Mouse (Mus musculus) limb, embryonic 13.5 days (tissue): ENCODE measurements around the gene Rpl36al. TPM values are rescaled to one million over a fixed set of nuclear protein-coding genes. Genes with fewer than 3 reads are reported as not detected.

Experiments
- ATAC-seq: fragments of 200-750 bp; cut with Nextera tagmentation; 2 replicates; pipeline ENCODE4 v1.8.0; 2017; ENCODE audit warnings: low read depth, moderate number of reproducible peaks, moderate TSS enrichment; ENCODE audit not compliant: low FRiP score
- H3K27ac ChIP-seq: fragments of 300-500 bp; sonication (generic); 2 replicates; pipeline ENCODE4 v1.5.1; 2015; ENCODE audit warnings: inconsistent platforms, mild to moderate bottlenecking, moderate library complexity
- H3K27me3 ChIP-seq: fragments of 300-500 bp; sonication (generic); 2 replicates; pipeline ENCODE4 v1.6.1; 2015; ENCODE audit warnings: mild to moderate bottlenecking, inconsistent platforms
- H3K36me3 ChIP-seq: fragments of 300-500 bp; sonication (generic); 2 replicates; pipeline ENCODE4 v1.6.1; 2015; ENCODE audit warnings: inconsistent platforms, mild to moderate bottlenecking, moderate library complexity
- H3K4me1 ChIP-seq: fragments of 300-500 bp; sonication (generic); 2 replicates; pipeline ENCODE4 v1.6.1; 2015; ENCODE audit warnings: inconsistent platforms
- H3K4me2 ChIP-seq: fragments of 300-500 bp; sonication (generic); replicated peaks from 2 replicates; pipeline ENCODE4 v1.6.1; 2015; ENCODE audit warnings: inconsistent platforms, mild to moderate bottlenecking, moderate library complexity
- H3K4me3 ChIP-seq: fragments of 300-500 bp; sonication (generic); 2 replicates; pipeline ENCODE4 v1.5.1; 2015; ENCODE audit warnings: moderate library complexity, mild to moderate bottlenecking, inconsistent platforms
- H3K9ac ChIP-seq: fragments of 300-500 bp; sonication (generic); 2 replicates; pipeline ENCODE4 v1.6.1; 2015; ENCODE audit warnings: mild to moderate bottlenecking, inconsistent platforms
- H3K9me3 ChIP-seq: fragments of 300-500 bp; sonication (generic); 2 replicates; pipeline ENCODE4 v1.6.1; 2016; ENCODE audit warnings: inconsistent platforms
- WGBS: fragments of 180-500 bp; shearing (Covaris S2); methylation state at CpG from one replicate; pipeline ENCODE4 v1.1.7; 2015; 5-methylcytosine and 5-hydroxymethylcytosine counted together
- polyA plus RNA-seq: library from polyadenylated mRNA; unstranded; fragments of >200 nt; fragmentation: Nextera tagmentation; extraction: Ambion mirVana; gene quantifications from 2 replicates; pipeline ENCODE4 v1.2.1, GENCODE M21; 2015

Gene Rpl36al
- polyA plus RNA-seq, 1 experiment from 2014 or later: 515 TPM

DNA sequence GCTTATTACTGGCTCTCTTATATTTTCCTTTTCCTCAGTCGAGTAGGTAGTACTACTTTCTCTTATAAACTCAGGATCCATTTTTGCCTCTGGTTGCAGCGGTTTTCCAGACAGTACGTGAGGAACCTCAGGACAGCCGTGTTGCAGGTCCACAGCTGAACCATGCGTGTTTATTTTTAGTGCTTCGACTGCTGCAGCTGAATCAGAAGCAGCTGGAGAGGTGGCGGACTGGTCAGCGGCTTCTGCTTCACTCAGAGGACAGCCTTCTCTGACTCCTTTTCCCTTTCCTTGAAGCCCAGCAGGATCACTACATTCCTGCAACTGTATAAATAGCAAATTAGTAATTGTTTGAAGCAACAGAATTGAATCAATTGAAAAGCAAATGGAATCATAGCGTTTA is 6.2 kb upstream of the Rpl36al start:
- H3K36me3 ChIP-seq: peaks cover 48% of the 10 kb centered on the region
- WGBS: 89% methylated on average over 9 of the region's 9 CpGs
- H3K9ac ChIP-seq: no peak overlapping the region

DNA sequence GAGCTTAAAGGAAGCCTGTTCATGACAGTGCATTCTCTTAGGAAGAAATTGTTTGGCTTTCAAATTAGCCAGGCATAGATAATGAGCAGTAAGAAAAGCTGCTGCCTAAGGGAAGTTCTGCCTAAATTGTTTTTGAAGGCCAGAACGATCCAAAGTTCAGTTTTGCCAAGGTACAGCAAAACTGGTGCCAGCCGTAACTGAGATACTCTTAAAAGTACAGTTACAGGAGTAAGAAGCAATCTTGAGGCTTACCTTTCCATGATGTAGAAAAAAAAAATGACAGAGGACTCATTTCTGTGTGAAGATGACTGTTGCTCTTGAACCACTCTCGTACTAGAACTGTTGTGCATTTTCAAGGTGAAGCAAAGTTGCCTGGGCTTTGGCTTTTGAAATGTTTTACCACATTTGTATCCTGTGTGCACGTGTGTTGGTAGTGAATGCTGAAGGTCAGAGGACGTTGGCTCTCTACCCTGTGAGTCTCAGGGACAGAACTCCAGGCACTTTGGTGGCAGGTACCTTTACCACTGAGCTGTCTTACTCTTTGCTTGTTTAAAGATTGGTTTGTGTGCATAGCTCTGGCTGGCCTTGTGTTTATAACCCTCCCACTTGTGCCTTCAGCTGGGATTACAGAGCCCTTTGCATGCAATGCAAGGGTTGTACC is 3.1 kb upstream of the Rpl36al start:
- Histone ChIP-seq H3K27ac (no peak overlapping the region), H3K9ac (no peak overlapping the region), H3K36me3 (peaks cover 50% of the 10 kb centered on the region), H3K4me1 (peaks cover 19% of the 10 kb centered on the region), H3K4me3 (no peak overlapping the region), H3K9me3 (no peaks in the 10 kb centered on the region), H3K4me2 (no peak overlapping the region; the same call in 1 of the 2 replicates), H3K27me3 (no peaks in the 10 kb centered on the region)
- no peak for ATAC-seq
- 68% methylated on average over 5 of the region's 5 CpGs for WGBS

More for the DNA sequence above, 6.2 kb upstream of the Rpl36al start:
- H3K4me3 ChIP-seq: no peak overlapping the region
- H3K4me2 ChIP-seq: no peak overlapping the region
- ATAC-seq: no peak
- H3K9me3 ChIP-seq: no peaks in the 10 kb centered on the region
- peaks cover 16% of the 10 kb centered on the region for H3K4me1 ChIP-seq
- no peaks in the 10 kb centered on the region for H3K27me3 ChIP-seq
- H3K27ac ChIP-seq: no peak overlapping the region

DNA sequence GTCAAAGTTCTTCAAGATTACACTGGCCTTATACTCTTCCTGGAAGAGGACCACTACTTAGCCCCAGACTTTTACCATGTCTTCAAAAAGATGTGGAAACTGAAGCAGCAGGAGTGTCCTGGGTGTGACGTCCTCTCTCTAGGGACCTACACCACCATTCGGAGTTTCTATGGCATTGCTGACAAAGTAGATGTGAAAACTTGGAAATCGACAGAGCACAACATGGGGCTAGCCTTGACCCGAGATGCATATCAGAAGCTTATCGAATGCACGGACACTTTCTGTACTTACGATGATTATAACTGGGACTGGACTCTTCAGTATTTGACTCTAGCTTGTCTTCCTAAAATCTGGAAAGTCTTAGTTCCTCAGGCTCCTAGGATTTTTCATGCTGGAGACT is 1.5 kb upstream of the Rpl36al start:
- ATAC-seq: no peak
- H3K4me2 ChIP-seq: peak overlapping the region; percentile 95
- H3K4me3 ChIP-seq: peak overlapping the region; percentile 87
- WGBS: 82% methylated on average over 7 of the region's 7 CpGs
- no peak overlapping the region for H3K27ac ChIP-seq
- peak overlapping the region; percentile 94 for H3K9ac ChIP-seq
- no peaks in the 10 kb centered on the region for H3K9me3 ChIP-seq
- H3K36me3 ChIP-seq: peaks cover 47% of the 10 kb centered on the region
- H3K27me3 ChIP-seq: no peaks in the 10 kb centered on the region
- H3K4me1 ChIP-seq: peaks cover 19% of the 10 kb centered on the region

DNA sequence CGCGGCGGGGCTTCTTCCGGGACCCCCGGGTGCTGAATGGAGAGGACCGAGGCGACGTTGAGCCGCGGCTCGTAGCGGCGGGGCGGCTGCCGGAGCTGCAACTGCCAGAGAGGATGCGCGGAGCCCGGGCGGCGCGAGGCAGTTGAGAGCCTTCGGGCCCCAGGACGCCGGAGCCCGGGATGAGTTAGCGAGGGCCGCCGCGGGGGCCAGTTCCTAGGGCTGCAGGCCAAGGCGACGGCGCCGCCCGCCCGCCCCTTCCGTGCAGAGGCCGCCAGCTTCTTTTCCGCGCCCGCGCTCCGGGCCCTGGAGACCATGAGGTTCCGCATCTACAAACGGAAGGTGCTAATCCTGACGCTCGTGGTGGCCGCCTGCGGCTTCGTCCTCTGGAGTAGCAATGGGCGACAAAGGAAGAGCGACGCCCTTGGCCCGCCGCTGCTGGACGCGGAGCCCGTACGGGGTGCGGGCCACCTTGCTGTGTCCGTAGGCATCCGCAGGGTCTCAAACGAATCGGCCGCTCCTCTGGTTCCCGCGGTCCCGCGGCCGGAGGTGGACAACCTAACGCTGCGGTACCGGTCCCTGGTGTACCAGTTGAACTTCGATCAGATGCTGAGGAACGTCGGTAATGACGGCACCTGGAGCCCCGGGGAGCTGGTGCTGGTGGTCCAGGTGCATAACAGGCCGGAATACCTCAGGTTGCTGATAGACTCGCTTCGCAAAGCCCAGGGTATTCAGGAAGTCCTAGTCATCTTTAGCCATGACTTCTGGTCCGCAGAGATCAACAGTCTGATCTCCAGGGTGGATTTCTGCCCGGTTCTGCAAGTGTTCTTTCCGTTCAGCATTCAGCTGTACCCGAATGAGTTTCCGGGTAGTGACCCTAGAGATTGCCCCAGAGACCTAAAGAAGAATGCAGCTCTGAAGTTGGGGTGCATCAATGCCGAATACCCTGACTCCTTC is 736 bp upstream of the Rpl36al start:
- peaks cover 19% of the 10 kb centered on the region for H3K4me1 ChIP-seq
- peak; percentile 49 for ATAC-seq
- 2% methylated on average over 85 of the region's 86 CpGs for WGBS

DNA sequence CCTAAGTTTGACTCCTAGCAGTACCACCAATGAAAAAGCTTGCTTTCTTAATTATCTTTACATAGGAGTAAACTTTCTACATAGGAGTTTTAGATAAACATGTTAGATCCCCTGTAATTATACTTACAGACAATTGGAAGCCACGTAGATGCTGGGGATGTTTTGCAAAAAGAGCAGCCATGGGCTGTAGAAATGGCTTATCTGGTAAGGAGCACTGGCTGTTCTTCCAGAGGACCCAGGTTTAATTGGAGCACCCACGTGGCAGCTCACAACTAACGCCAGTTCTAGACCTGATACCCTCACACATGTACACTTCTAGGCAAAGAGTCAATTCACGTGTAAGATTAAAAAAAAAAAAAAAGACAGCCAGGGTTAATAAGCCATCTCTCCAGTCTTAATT is 2.1 kb downstream of the Rpl36al start:
- 88% methylated on average over 4 of the region's 4 CpGs for WGBS
- no peak overlapping the region for H3K9ac ChIP-seq
- H3K9me3 ChIP-seq: no peaks in the 10 kb centered on the region
- peaks cover 19% of the 10 kb centered on the region for H3K36me3 ChIP-seq
- peaks cover 13% of the 10 kb centered on the region for H3K4me1 ChIP-seq
- H3K27me3 ChIP-seq: no peaks in the 10 kb centered on the region
- no peak overlapping the region for H3K4me3 ChIP-seq
- ATAC-seq: no peak
- no peak overlapping the region for H3K4me2 ChIP-seq
- H3K27ac ChIP-seq: no peak overlapping the region

More for the DNA sequence above, 736 bp upstream of the Rpl36al start:
- H3K4me3 ChIP-seq: peak overlapping the region; percentile 87
- H3K4me2 ChIP-seq: peak overlapping the region; percentile 95
- H3K9ac ChIP-seq: peak overlapping the region; percentile 94
- H3K27ac ChIP-seq: peak overlapping the region; percentile 88
- H3K27me3 ChIP-seq: no peaks in the 10 kb centered on the region
- no peaks in the 10 kb centered on the region for H3K9me3 ChIP-seq
- peaks cover 39% of the 10 kb centered on the region for H3K36me3 ChIP-seq

DNA sequence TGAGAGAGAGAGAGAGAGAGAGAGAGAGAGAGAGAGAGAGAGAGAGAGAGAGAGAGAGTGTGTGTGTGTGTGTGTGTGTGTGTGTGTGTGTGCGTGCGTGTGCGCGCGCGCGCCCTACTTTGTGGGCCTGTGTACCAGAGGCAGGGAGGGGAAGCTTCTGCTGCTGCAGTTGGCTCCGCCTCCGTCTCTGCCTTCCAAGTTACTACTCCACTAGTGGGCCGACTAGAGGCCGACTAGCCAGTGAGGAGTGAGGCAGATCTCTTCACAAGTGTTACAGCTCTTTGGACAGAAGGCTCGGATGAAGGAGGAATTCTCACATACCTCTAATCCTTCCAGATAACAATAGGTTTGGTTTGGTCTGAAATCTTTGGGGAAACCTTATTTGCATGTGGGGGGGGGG is 4.5 kb downstream of the Rpl36al start:
- H3K4me2 ChIP-seq: no peak overlapping the region
- peaks cover 34% of the 10 kb centered on the region for H3K36me3 ChIP-seq
- H3K4me3 ChIP-seq: no peak overlapping the region
- 57% methylated on average over 5 of the region's 12 CpGs for WGBS
- no peaks in the 10 kb centered on the region for H3K27me3 ChIP-seq
- H3K4me1 ChIP-seq: no peaks in the 10 kb centered on the region
- ATAC-seq: no peak
- no peak overlapping the region for H3K27ac ChIP-seq
- H3K9ac ChIP-seq: no peak overlapping the region
- no peaks in the 10 kb centered on the region for H3K9me3 ChIP-seq

DNA sequence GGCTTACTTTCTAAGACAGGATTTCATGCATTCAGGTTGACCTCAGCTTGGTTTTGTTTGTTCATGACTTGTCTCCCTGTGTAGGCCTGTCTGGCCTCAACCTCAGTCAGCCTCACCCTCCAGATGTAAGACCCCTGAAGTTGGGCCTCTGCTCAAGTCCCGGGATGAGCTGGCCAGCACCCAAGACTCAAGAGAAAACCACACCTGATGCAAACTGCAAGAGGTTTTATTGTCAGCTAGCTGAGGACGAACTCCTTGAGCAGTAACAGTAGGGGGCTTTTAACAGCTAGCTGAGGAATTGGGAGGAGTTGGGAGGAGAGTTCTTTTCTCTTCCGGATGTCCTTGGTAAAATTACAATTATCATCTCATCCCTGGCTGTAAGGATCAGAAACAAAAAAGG is 6.4 kb downstream of the Rpl36al start:
- no peaks in the 10 kb centered on the region for H3K9me3 ChIP-seq
- no peaks in the 10 kb centered on the region for H3K27me3 ChIP-seq
- peaks cover 35% of the 10 kb centered on the region for H3K36me3 ChIP-seq
- no peak for ATAC-seq
- H3K27ac ChIP-seq: no peak overlapping the region
- H3K4me3 ChIP-seq: no peak overlapping the region
- H3K9ac ChIP-seq: no peak overlapping the region
- WGBS: 78% methylated on average over 3 of the region's 3 CpGs
- no peak overlapping the region for H3K4me2 ChIP-seq
- H3K4me1 ChIP-seq: no peaks in the 10 kb centered on the region

DNA sequence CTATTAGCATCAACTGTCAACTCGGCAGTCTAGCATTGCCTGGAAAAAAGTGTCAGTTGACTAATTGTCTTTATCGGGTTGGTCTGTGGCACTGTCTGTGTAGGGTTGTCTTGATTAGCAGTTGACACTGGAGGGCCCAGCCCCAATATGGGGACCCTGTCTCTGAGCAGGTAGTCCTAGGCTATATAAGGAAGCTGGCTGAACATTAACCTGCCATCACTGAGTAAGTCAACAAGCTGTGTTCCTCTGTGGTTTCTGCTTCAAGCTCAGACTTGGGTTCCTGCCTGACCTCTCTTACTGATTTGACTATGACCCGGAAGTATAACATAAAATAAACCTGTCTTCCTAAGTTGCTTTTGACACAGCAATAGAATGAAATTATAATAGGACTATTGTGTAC is 7.9 kb downstream of the Rpl36al start:
- ATAC-seq: no peak
- 94% methylated on average over 3 of the region's 3 CpGs for WGBS
- Histone ChIP-seq H3K27ac (no peak overlapping the region), H3K27me3 (no peaks in the 10 kb centered on the region), H3K4me2 (no peak overlapping the region), H3K36me3 (peaks cover 26% of the 10 kb centered on the region), H3K4me3 (no peak overlapping the region), H3K9ac (no peak overlapping the region), H3K4me1 (no peaks in the 10 kb centered on the region), H3K9me3 (no peaks in the 10 kb centered on the region)

DNA sequence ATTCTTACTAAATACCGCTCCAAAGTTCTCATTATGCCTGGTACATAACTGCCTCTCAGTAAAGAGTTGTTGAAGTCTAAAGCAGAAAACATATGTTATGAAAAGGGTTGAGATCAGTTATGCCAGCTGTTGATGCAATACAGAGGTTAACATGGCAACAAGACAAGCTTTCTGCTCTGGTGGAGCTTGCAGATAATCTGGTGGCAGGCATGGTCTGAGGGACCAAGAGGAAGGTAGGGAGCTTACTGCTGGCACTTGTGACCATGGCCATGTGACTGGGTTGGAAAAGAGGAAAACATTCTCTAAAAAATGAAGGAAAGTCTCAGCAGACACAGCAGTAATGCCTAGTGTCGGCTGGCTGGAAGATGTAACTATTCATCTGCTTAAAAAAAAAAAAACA is 12.6 kb downstream of the Rpl36al start:
- WGBS: 85% methylated on average over 2 of the region's 2 CpGs
- ATAC-seq: no peak
- Histone ChIP-seq H3K4me1 (peaks cover 17% of the 10 kb centered on the region), H3K27me3 (no peaks in the 10 kb centered on the region), H3K36me3 (peaks cover 20% of the 10 kb centered on the region), H3K4me3 (no peak overlapping the region), H3K9ac (no peak overlapping the region), H3K9me3 (no peaks in the 10 kb centered on the region), H3K27ac (no peak overlapping the region), H3K4me2 (no peak overlapping the region)

DNA sequence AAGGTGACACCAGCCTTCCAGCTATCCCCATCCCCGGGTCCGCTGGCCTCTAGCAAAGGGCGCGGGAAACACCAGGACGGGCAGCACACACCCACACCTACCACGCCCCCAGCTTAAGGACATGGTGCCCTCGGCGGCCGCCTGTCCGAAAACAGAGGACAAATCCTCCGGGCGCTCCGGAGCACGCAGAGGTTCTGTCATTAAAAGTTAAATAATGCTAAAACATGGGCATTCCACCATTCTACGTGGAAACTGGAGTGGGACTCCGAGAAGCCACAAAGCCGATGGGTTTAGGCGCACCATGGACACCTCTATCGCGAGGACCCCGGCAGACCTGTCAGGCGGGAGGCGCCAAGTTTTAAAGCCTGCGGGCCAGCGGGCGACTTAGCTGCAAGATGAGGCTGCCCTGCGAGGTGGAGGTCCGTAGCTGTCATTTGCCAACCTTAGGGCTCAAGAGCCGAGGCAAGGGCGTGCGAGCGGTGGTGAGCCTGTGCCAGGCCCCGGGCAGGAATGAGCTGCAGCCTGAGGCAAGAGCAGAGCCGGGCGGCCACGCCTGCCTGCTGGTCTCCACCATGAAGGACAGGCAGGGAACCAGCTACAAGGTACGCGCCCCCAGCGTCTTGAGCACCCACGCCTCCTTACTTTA is 15.3 kb downstream of the Rpl36al start, which contains the start of gene Lrr1:
Lrr1 (plus strand) TSS at position 354 of the 646 bp plus-strand sequence.
- peak within 1 kb of the TSS; percentile 94 for H3K4me2 ChIP-seq
- under 1% methylated on average over 40 of the region's 40 CpGs for WGBS
- no peaks in the 10 kb centered on the region for H3K9me3 ChIP-seq
- H3K27ac ChIP-seq: peak within 1 kb of the TSS; percentile 70
- H3K27me3 ChIP-seq: no peaks in the 10 kb centered on the region
- peak within 1 kb of the TSS; percentile 74 for H3K9ac ChIP-seq
- peaks cover 4% of the 10 kb centered on the region for H3K36me3 ChIP-seq
- peak within 1 kb of the TSS; percentile 86 for H3K4me3 ChIP-seq
- peak; percentile 95 for ATAC-seq
- H3K4me1 ChIP-seq: peaks cover 17% of the 10 kb centered on the region

DNA sequence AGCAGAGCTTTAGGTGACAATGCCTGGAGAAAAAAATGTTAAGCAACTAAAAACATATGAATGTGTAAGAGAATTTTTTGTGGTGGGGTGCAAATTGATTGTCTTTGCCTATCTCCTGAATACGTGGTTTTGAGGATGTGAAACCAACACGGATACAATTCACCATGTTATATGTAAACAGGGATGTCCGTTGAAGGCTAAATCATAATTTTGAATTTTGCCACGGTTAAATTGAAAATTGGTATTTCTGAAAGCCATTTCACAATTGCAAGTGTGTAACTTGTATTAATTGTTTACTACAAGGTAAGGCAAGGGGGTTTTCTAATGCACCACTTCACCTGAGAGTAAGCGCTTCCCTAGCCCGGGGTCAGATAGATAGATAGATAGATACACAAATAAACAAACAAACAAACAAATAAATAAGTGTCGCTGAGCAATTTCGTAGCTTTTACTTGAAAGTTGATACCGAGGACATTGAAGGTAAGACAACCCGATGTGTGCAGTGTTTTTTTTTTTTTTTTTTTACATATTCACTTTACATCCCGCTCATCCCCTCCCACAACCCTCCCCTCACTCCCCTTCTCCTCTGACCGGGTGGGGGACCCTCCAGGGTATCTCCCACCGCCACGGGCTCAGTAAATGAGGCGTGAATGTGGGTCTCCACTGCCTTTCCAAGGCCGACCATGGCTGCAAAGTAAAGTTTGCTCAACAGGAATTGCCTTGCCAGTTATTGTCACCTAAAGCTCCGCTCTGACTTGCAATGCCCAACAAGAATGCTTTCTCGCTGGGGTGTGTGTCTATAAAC is 16.0 kb downstream of the Rpl36al start:
- Histone ChIP-seq H3K36me3 (peaks cover 4% of the 10 kb centered on the region), H3K27ac (peak overlapping the region; percentile 70; the same call in 1 of the 2 replicates), H3K4me1 (peaks cover 17% of the 10 kb centered on the region), H3K4me2 (peak overlapping the region; percentile 94), H3K9me3 (no peaks in the 10 kb centered on the region), H3K27me3 (no peaks in the 10 kb centered on the region), H3K4me3 (peak overlapping the region; percentile 86), H3K9ac (peak overlapping the region; percentile 74)
- ATAC-seq: peak; percentile 24; the same call in 1 of the 2 replicates
- WGBS: 10% methylated on average over 18 of the region's 18 CpGs
